Mouse (Mus musculus) c-Kit-positive CD71-positive TER-119-positive erythroid progenitor cells, embryonic 14.5 days (primary cell): ENCODE results near the gene Glis2.
"Not testable (repeated sequence)": the region's sequence is repeated elsewhere in the genome, so short reads cannot be mapped to it uniquely, and the experiment has no call there.

ENCODE experiments used
- DNase-seq: peaks from one replicate; pipeline ENCODE4 v3.0.0-alpha.2; 2013; ENCODE audit warnings: low spot score

The Glis2 gene

GRCm38 (mm10) chr16:4593971-4594813 is at the start of gene Glis2:
Glis2 (plus strand) TSS chr16:4594713.
- DNase-seq = no peak

GRCm38 (mm10) chr16:4544845-4545244 is 49.7 kb upstream of the Glis2 start:
- no peak for DNase-seq

- no peak for DNase-seq
Observed at GRCm38 (mm10) chr16:4546838-4547237, 47.7 kb upstream of the Glis2 start.

GRCm38 (mm10) chr16:4547611-4548010 is 46.9 kb upstream of the Glis2 start:
- DNase-seq = no peak

- no peak for DNase-seq
Observed at GRCm38 (mm10) chr16:4548953-4549688, 45.4 kb upstream of the Glis2 start.

- peak; percentile 64 for DNase-seq
Observed at GRCm38 (mm10) chr16:4551056-4551455, 43.5 kb upstream of the Glis2 start.

- DNase-seq = no peak
Observed at GRCm38 (mm10) chr16:4551885-4552284, 42.6 kb upstream of the Glis2 start.

- DNase-seq = peak; percentile 67
Observed at GRCm38 (mm10) chr16:4552829-4553550, 41.5 kb upstream of the Glis2 start.

- DNase-seq = peak; percentile 56
Observed at GRCm38 (mm10) chr16:4555555-4555954, 39.0 kb upstream of the Glis2 start.

- no peak for DNase-seq
Observed at GRCm38 (mm10) chr16:4557085-4557484, 37.4 kb upstream of the Glis2 start.

- peak; percentile 65 for DNase-seq
Observed at GRCm38 (mm10) chr16:4557949-4558348, 36.6 kb upstream of the Glis2 start.

GRCm38 (mm10) chr16:4558384-4558979 is 36.0 kb upstream of the Glis2 start:
- DNase-seq = peak; percentile 87

- no peak for DNase-seq
Observed at GRCm38 (mm10) chr16:4558980-4559631, 35.4 kb upstream of the Glis2 start.

- peak; percentile 80 for DNase-seq
Observed at GRCm38 (mm10) chr16:4559715-4560144, 34.8 kb upstream of the Glis2 start, which contains the start of gene Tfap4. Tfap4 (minus strand) TSS chr16:4559854.

GRCm38 (mm10) chr16:4560145-4560952 is 34.2 kb upstream of the Glis2 start:
- peak; percentile 66 for DNase-seq

- DNase-seq = peak; percentile 69
Observed at GRCm38 (mm10) chr16:4567912-4568311, 26.6 kb upstream of the Glis2 start.

GRCm38 (mm10) chr16:4570737-4571136 is 23.8 kb upstream of the Glis2 start:
- DNase-seq = no peak

- DNase-seq = no peak
Observed at GRCm38 (mm10) chr16:4576038-4576437, 18.5 kb upstream of the Glis2 start.

GRCm38 (mm10) chr16:4576873-4577272 is 17.6 kb upstream of the Glis2 start:
- DNase-seq = no peak

GRCm38 (mm10) chr16:4578630-4579029 is 15.9 kb upstream of the Glis2 start:
- DNase-seq = no peak

GRCm38 (mm10) chr16:4581179-4581578 is 13.3 kb upstream of the Glis2 start:
- not testable (repeated sequence) for DNase-seq
